ENCODE assay signal across 14 mouse cellular contexts in genomic region chr5:132029038-132029437, GRCm38 (mm10).
DNase-seq lines count a peak whose midpoint lies in the region; ATAC-seq and TF ChIP-seq lines count a peak whose summit lies in the region.
"Had no signal": no experiment of that assay in that cellular context is flagged by ENCODE, and none has a peak within 500 bp of the region (broad histone marks: within the 10 kb centered on the region; RNA-seq: fewer than 3 reads in every experiment).

No protein-coding gene starts in this region.

- no peaks in the 10 kb centered on the region for H3K4me1 ChIP-seq in embryonic facial prominence, embryonic 11.5 days (ENCODE audit: control insufficient read depth, insufficient read depth, low read length)
- no peaks in the 10 kb centered on the region for H3K4me1 ChIP-seq in lung, postnatal 0 days (ENCODE audit: insufficient read depth, low read depth, low read length)

- WGBS in embryonic facial prominence, embryonic 11.5 days, result 49% methylated on average over 12 of the region's 12 CpGs
- 50% methylated on average over 12 of the region's 12 CpGs for WGBS in lung, postnatal 0 days

- DNase-seq in layer of hippocampus, adult 11-12 months (ENCODE audit: low spot score), result peak; percentile 12
- DNase-seq in layer of hippocampus, postnatal 10 days (ENCODE audit: low spot score in 2 of 2), result no peak
- peak; percentile 52 for DNase-seq in brain, adult 2 months (ENCODE audit: low read depth, low spot score)
- DNase-seq in embryonic facial prominence, embryonic 11.5 days (ENCODE audit: low spot score), result peak; percentile 70
- peak; percentile 11 for DNase-seq in lung, postnatal 0 days (ENCODE audit: low spot score)
- DNase-seq in gastrocnemius, postnatal 10 days, result no peak
- DNase-seq in left cerebral cortex, adult 9 months (ENCODE audit: low spot score in 2 of 2), result no peak
- DNase-seq: adrenal gland, postnatal 36 days; kidney, adult 2 months; thymus, adult 18-20 months had no signal

- no peak overlapping the region for H3K4me3 ChIP-seq in embryonic facial prominence, embryonic 11.5 days (ENCODE audit: low read depth, low read length)
- H3K4me3 ChIP-seq in lung, postnatal 0 days (ENCODE audit: low read depth, low read length), result no peak overlapping the region
- H3K4me3 ChIP-seq: embryonic facial prominence, embryonic 15.5 days; limb, embryonic 15.5 days had no signal

- TF ChIP-seq CTCF in lung, postnatal 0 days (IDR thresholded peaks at IDR 0.05), result no peak

- H3K36me3 ChIP-seq in embryonic facial prominence, embryonic 11.5 days (replicated peaks; ENCODE audit: control insufficient read depth, insufficient read depth, low read depth, low read length), result no peaks in the 10 kb centered on the region
- no peaks in the 10 kb centered on the region for H3K36me3 ChIP-seq in lung, postnatal 0 days (ENCODE audit: insufficient read depth, low read length)
- H3K36me3 ChIP-seq: embryonic facial prominence, embryonic 15.5 days; G1E; limb, embryonic 15.5 days had no signal

- no peak for ATAC-seq in embryonic facial prominence, embryonic 11.5 days (replicated peaks; ENCODE audit: insufficient number of reproducible peaks, low FRiP score, low TSS enrichment, low read depth)
- ATAC-seq in lung, postnatal 0 days, result no peak
- ATAC-seq: hindbrain, embryonic 16.5 days had no signal

- H3K9me3 ChIP-seq in embryonic facial prominence, embryonic 11.5 days (replicated peaks; ENCODE audit: control insufficient read depth, low read length), result no peaks in the 10 kb centered on the region
- no peaks in the 10 kb centered on the region for H3K9me3 ChIP-seq in lung, postnatal 0 days (ENCODE audit: low read length)
- H3K9me3 ChIP-seq: embryonic facial prominence, embryonic 15.5 days; limb, embryonic 15.5 days had no signal

- TF ChIP-seq EP300 in lung, postnatal 0 days (IDR thresholded peaks at IDR 0.05), result no peak

- no peak overlapping the region for H3K4me2 ChIP-seq in embryonic facial prominence, embryonic 11.5 days (ENCODE audit: low read depth, low read length)
- no peak overlapping the region for H3K4me2 ChIP-seq in lung, postnatal 0 days (replicated peaks; ENCODE audit: low read depth, low read length)
- H3K4me2 ChIP-seq: embryonic facial prominence, embryonic 15.5 days; limb, embryonic 15.5 days had no signal

- H3K9ac ChIP-seq in embryonic facial prominence, embryonic 11.5 days (replicated peaks; ENCODE audit: low read length), result no peak overlapping the region
- H3K9ac ChIP-seq in lung, postnatal 0 days (replicated peaks; ENCODE audit: low read depth), result no peak overlapping the region
- H3K9ac ChIP-seq: embryonic facial prominence, embryonic 15.5 days; limb, embryonic 15.5 days had no signal

- H3K27ac ChIP-seq in embryonic facial prominence, embryonic 11.5 days (replicated peaks; ENCODE audit: low read depth, low read length), result no peak overlapping the region
- no peak overlapping the region for H3K27ac ChIP-seq in lung, postnatal 0 days (ENCODE audit: low read length)

- H3K27me3 ChIP-seq in embryonic facial prominence, embryonic 11.5 days (ENCODE audit: control insufficient read depth, insufficient read depth, low read length), result no peaks in the 10 kb centered on the region
- H3K27me3 ChIP-seq in lung, postnatal 0 days (replicated peaks; ENCODE audit: insufficient read depth, low read length), result no peaks in the 10 kb centered on the region
- H3K27me3 ChIP-seq: embryonic facial prominence, embryonic 15.5 days; limb, embryonic 15.5 days had no signal

Comparison
In these comparisons a context has a peak if more than half of its experiments do, and no peak if none do; other contexts are left out.
1. DNase-seq: peak in layer of hippocampus, adult 11-12 months (single experiment), brain, adult 2 months (single experiment), embryonic facial prominence, embryonic 11.5 days (single experiment) and lung, postnatal 0 days (single experiment); none in layer of hippocampus, postnatal 10 days (0 of 2), gastrocnemius, postnatal 10 days (single experiment) and left cerebral cortex, adult 9 months (0 of 2).